Mouse (Mus musculus) forebrain, postnatal 0 days (tissue): ENCODE results near the gene Hoxb6. TPM values are rescaled to one million over a fixed set of nuclear protein-coding genes. Genes with fewer than 3 reads are reported as not detected.

Experiments
- ATAC-seq: fragments of 200-750 bp; cut with Nextera tagmentation; 2 replicates; pipeline ENCODE4 v1.8.0; 2017; ENCODE audit warnings: mild to moderate bottlenecking, moderate library complexity
- DNase-seq: peaks from one replicate; pipeline ENCODE4 v3.0.0-alpha.2; 2015
- H3K27ac ChIP-seq: fragments of 300-500 bp; sonication (generic); 2 replicates; pipeline ENCODE4 v1.5.1; 2014; ENCODE audit warnings: low read depth, mild to moderate bottlenecking, antibody characterized with exemption, low read length, moderate library complexity, mixed read lengths
- H3K27me3 ChIP-seq: fragments of 300-500 bp; sonication (generic); 2 replicates; pipeline ENCODE4 v1.6.1; 2014; ENCODE audit warnings: mild to moderate bottlenecking, low read length, mixed read lengths; ENCODE audit not compliant: insufficient read depth
- H3K36me3 ChIP-seq: fragments of 300-500 bp; sonication (generic); 2 replicates; pipeline ENCODE4 v1.6.1; 2014; ENCODE audit warnings: mild to moderate bottlenecking, moderate library complexity; ENCODE audit not compliant: insufficient read depth
- H3K4me1 ChIP-seq: fragments of 300-500 bp; sonication (generic); 2 replicates; pipeline ENCODE4 v1.6.1; 2014; ENCODE audit warnings: antibody characterized with exemption; ENCODE audit not compliant: insufficient read depth
- H3K4me2 ChIP-seq: fragments of 300-500 bp; sonication (generic); 2 replicates; pipeline ENCODE4 v1.6.1; 2014; ENCODE audit warnings: low read depth, mild to moderate bottlenecking, moderate library complexity
- H3K4me3 ChIP-seq: fragments of 300-500 bp; sonication (generic); 2 replicates; pipeline ENCODE4 v1.5.1; 2014; ENCODE audit warnings: low read depth, low read length, mixed read lengths
- H3K9ac ChIP-seq: fragments of 300-500 bp; sonication (generic); 2 replicates; pipeline ENCODE4 v1.6.1; 2014; ENCODE audit warnings: mild to moderate bottlenecking
- H3K9me3 ChIP-seq: fragments of 300-500 bp; sonication (generic); 2 replicates; pipeline ENCODE4 v1.6.1; 2016; ENCODE audit warnings: low read length
- CTCF ChIP-seq: sonication (generic); IDR thresholded peaks from 2 replicates; pipeline ENCODE4 v1.5.1; 2016; ENCODE audit warnings: antibody characterized with exemption, control low read depth, low read depth
- WGBS: fragments of 180-500 bp; shearing (Covaris S2); extraction: QIAGEN DNeasy Blood & Tissue Kit; methylation state at CpG from one replicate; pipeline ENCODE4 v1.1.7; 2014; 5-methylcytosine and 5-hydroxymethylcytosine counted together
- polyA plus RNA-seq: library from polyadenylated mRNA; unstranded; fragments of >200 nt; fragmentation: Nextera tagmentation; extraction: Ambion mirVana; gene quantifications from 2 replicates; pipeline ENCODE4 v1.2.1, GENCODE M21; 2015
- total RNA-seq: library from RNA; depleted of rRNA; stranded (reverse); fragments of >200 nt; gene quantifications from 2 replicates; pipeline ENCODE4 v1.2.3, GENCODE M21; 2014

Hoxb6 gene
- total and polyA plus RNA-seq, 2 experiments from 2014 or later, result not detected

- Histone ChIP-seq H3K4me2 (no peak within 1 kb of the TSS), H3K4me1 (no peaks in the 10 kb centered on the region), H3K27ac (no peak within 1 kb of the TSS), H3K9ac (no peak within 1 kb of the TSS), H3K36me3 (no peaks in the 10 kb centered on the region), H3K27me3 (peaks cover 100% of the 10 kb centered on the region), H3K4me3 (no peak within 1 kb of the TSS), H3K9me3 (no peaks in the 10 kb centered on the region)
- peak; percentile 85 for TF ChIP-seq CTCF
- DNase-seq, result peak; percentile 75
- 2% methylated on average over 69 of the region's 69 CpGs for WGBS
- no peak; the same call in 1 of the 2 replicates for ATAC-seq
Observed at GRCm38 (mm10) chr11:96303151-96304099, 11.1 kb downstream of the Hoxb6 start, which contains the start of gene Hoxb5. Hoxb5 (plus strand) TSS chr11:96303336.

DNA sequence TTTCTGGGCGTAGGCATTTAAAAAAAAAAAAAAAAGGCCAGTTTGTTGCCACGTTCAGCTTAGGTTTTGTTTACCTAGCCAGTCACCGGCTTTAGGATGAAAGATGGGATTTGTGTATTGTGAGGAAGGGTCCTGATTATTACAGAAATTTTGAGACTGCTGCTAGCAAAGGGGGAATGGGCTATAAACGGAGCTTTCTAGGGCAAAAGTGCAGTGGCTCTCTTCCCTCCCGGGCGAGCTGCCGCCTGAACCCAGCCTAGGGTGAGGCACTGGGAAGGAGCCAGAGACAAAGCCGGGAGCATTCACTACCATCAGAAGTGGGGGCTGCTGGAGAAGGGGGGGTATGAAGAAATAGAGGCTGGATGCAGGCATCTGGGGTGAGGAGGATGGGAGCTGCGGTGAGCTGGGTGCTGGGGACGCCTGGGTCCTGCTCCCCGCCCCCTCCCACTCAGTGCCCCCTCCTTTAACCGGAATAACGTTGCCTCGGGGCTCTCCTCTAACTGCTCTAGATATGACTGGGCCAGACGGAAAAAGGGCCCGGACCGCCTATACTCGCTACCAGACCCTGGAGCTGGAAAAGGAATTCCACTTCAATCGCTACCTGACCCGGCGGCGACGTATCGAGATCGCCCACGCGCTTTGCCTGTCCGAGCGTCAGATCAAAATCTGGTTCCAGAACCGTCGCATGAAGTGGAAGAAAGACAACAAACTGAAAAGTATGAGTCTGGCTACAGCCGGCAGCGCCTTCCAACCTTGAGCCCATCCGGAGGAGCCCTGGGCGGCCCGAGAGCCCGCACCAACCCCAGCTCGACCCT lies 12.3 kb downstream of the Hoxb6 start:
- WGBS, result 1% methylated on average over 38 of the region's 38 CpGs
- no peak for DNase-seq
- Histone ChIP-seq H3K4me3 (no peak overlapping the region), H3K36me3 (no peaks in the 10 kb centered on the region), H3K27ac (no peak overlapping the region), H3K9me3 (no peaks in the 10 kb centered on the region), H3K4me2 (no peak overlapping the region), H3K4me1 (no peaks in the 10 kb centered on the region), H3K9ac (no peak overlapping the region), H3K27me3 (peaks cover 100% of the 10 kb centered on the region)
- no peak for ATAC-seq
- TF ChIP-seq CTCF, result no peak

- TF ChIP-seq CTCF, result no peak
- Histone ChIP-seq H3K27me3 (peaks cover 100% of the 10 kb centered on the region), H3K9me3 (no peaks in the 10 kb centered on the region), H3K4me3 (no peak overlapping the region), H3K4me2 (no peak overlapping the region), H3K27ac (no peak overlapping the region), H3K36me3 (no peaks in the 10 kb centered on the region), H3K9ac (no peak overlapping the region), H3K4me1 (no peaks in the 10 kb centered on the region)
- ATAC-seq, result no peak
- 34% methylated on average over 6 of the region's 6 CpGs for WGBS
- no peak for DNase-seq
Observed at GRCm38 (mm10) chr11:96305505-96306182, 13.4 kb downstream of the Hoxb6 start.

GRCm38 (mm10) chr11:96306183-96306907 lies 14.1 kb downstream of the Hoxb6 start:
- Histone ChIP-seq H3K9ac (no peak overlapping the region), H3K27ac (no peak overlapping the region), H3K4me3 (no peak overlapping the region), H3K4me2 (no peak overlapping the region), H3K9me3 (no peaks in the 10 kb centered on the region), H3K4me1 (no peaks in the 10 kb centered on the region), H3K27me3 (peaks cover 100% of the 10 kb centered on the region), H3K36me3 (no peaks in the 10 kb centered on the region)
- DNase-seq (no peak), ATAC-seq (no peak)
- 7% methylated on average over 7 of the region's 7 CpGs for WGBS
- TF ChIP-seq CTCF, result no peak

DNA sequence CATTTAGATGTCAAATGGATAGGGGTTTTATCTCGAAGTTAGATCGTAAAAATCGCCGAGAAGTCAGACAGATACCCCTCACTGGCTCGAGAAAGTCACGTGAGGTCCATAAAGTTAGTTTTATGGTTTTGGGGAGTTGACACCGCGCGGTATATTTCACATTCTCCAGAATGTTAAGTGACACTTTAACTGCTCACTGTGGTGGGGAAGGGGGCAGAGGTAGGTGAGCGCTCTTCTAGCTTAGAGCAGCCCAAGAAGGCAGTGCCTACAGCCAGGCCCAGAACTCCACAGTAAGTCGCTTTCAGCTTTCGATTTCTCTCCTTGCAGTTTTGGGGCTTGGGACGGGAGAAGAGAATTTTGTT lies 14.6 kb downstream of the Hoxb6 start:
- Histone ChIP-seq H3K4me3 (no peak overlapping the region), H3K27ac (no peak overlapping the region), H3K4me2 (no peak overlapping the region), H3K9ac (no peak overlapping the region), H3K4me1 (no peaks in the 10 kb centered on the region), H3K27me3 (peaks cover 100% of the 10 kb centered on the region), H3K36me3 (no peaks in the 10 kb centered on the region), H3K9me3 (no peaks in the 10 kb centered on the region)
- ATAC-seq (no peak), DNase-seq (no peak)
- TF ChIP-seq CTCF, result no peak
- WGBS, result 6% methylated on average over 13 of the region's 13 CpGs

- ATAC-seq (no peak), DNase-seq (no peak)
- no peak overlapping the region for H3K9ac ChIP-seq
- no peak overlapping the region for H3K4me2 ChIP-seq
- H3K36me3 ChIP-seq, result no peaks in the 10 kb centered on the region
- H3K4me3 ChIP-seq, result no peak overlapping the region
- H3K9me3 ChIP-seq, result no peaks in the 10 kb centered on the region
- no peak for TF ChIP-seq CTCF
- no peak overlapping the region for H3K27ac ChIP-seq
- H3K4me1 ChIP-seq, result no peaks in the 10 kb centered on the region
- WGBS, result 12% methylated on average over 4 of the region's 4 CpGs
- peaks cover 100% of the 10 kb centered on the region for H3K27me3 ChIP-seq
Observed at GRCm38 (mm10) chr11:96308763-96309162, 16.5 kb downstream of the Hoxb6 start.
